Mouse (Mus musculus): ENCODE measurements at regions not wholly inside any gene's neighbourhood (a gene's known extent, or its start where the extent isn't known, plus 50 kb on each side); places are given as distances from the start of the nearest gene placed in this dataset.

DNA sequence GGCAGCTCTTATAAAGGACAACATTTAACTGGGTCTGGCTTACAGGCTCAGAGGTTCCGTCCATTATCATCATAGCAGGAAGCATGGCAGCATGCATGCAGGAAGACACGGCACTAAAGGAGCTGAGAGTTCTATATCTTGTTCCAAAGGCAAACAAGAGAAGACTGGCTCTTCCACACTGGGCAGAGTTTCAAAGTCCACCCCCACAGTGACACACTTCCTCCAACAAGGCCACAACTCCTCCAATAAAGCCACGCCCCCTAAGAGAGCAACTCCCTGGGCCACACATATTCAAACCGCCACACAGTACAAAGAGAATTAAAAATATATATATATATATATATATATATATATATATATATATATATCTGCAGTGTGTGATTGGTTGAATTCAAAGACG, 105.8 kb upstream of the Spata13 start:
- Histone ChIP-seq H3K4me3 (no peak overlapping the region), H3K27ac (no peak overlapping the region)
- no peak for DNase-seq (ENCODE audit: extremely low spot score in 1 of 2, low spot score in 2 of 2)
- TF ChIP-seq CTCF (IDR thresholded peaks at IDR 0.05): no peak
- intact Hi-C loops (cut with DNase I): loop anchor here (5.0 kb wide), 2 partner anchors 104 to 244 kb away; partner anchors contain the start of gene Spata13

GRCm38 (mm10) chr14:60528520-60528919, 105.3 kb upstream of the Spata13 start:
- Histone ChIP-seq H3K4me3 (no peak overlapping the region), H3K27ac (no peak overlapping the region)
- DNase-seq (ENCODE audit: extremely low spot score in 1 of 2, low spot score in 2 of 2): no peak
- no peak for TF ChIP-seq CTCF (IDR thresholded peaks at IDR 0.05)
- intact Hi-C loops (cut with DNase I): loop anchor here (5.0 kb wide), 2 partner anchors 104 to 244 kb away; partner anchors contain the start of gene Spata13

DNA sequence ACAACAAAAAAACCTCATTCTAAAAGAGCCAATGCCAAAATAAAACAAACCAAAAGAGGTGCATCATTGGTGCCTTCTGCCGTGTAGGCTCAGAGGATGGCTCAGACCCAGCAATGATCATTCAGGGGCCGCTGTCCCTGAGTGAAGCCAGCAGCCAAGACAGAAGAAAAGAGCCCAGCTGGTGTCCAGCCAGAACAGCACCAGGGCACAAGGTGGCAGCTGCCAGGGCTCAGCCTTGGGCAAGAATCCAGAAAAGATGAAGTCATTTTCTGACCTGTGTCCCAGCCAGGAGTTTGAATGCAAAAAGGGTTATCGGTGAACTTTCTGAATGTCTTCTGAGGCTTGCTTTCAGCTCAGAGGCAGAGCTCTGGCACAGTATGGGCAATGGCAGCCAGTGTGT, 104.8 kb upstream of the Spata13 start:
- no peak for DNase-seq (ENCODE audit: extremely low spot score in 1 of 2, low spot score in 2 of 2)
- intact Hi-C loops (cut with DNase I): loop anchor here (5.0 kb wide), 2 partner anchors 103 to 243 kb away; partner anchors contain the start of gene Spata13
- TF ChIP-seq CTCF (IDR thresholded peaks at IDR 0.05): no peak
- H3K27ac ChIP-seq: no peak overlapping the region
- H3K4me3 ChIP-seq: no peak overlapping the region

GRCm38 (mm10) chr14:60529646-60530347, 104.0 kb upstream of the Spata13 start:
- TF ChIP-seq CTCF (IDR thresholded peaks at IDR 0.05): no peak; the same call in 1 of the 2 replicates
- Histone ChIP-seq H3K4me3 (no peak overlapping the region), H3K27ac (no peak overlapping the region)
- no peak for DNase-seq (ENCODE audit: extremely low spot score in 1 of 2, low spot score in 2 of 2)
- intact Hi-C loops (cut with DNase I): loop anchor here (5.0 kb wide), 2 partner anchors 103 to 243 kb away; partner anchors contain the start of gene Spata13

GRCm38 (mm10) chr14:60530348-60530711, 103.5 kb upstream of the Spata13 start:
- DNase-seq (ENCODE audit: extremely low spot score in 1 of 2, low spot score in 2 of 2): no peak
- intact Hi-C loops (cut with DNase I): no loop called here
- Histone ChIP-seq H3K27ac (no peak overlapping the region), H3K4me3 (no peak overlapping the region)
- TF ChIP-seq CTCF (IDR thresholded peaks at IDR 0.05): no peak

GRCm38 (mm10) chr14:60530973-60531372, 102.8 kb upstream of the Spata13 start:
- no peak for DNase-seq (ENCODE audit: extremely low spot score in 1 of 2, low spot score in 2 of 2)
- intact Hi-C loops (cut with DNase I): no loop called here
- Histone ChIP-seq H3K27ac (no peak overlapping the region), H3K4me3 (no peak overlapping the region)
- TF ChIP-seq CTCF (IDR thresholded peaks at IDR 0.05): no peak

GRCm38 (mm10) chr14:60531766-60532165, 102.0 kb upstream of the Spata13 start:
- intact Hi-C loops (cut with DNase I): no loop called here
- no peak for DNase-seq (ENCODE audit: extremely low spot score in 1 of 2, low spot score in 2 of 2)
- no peak overlapping the region for H3K4me3 ChIP-seq
- no peak overlapping the region for H3K27ac ChIP-seq
- TF ChIP-seq CTCF (IDR thresholded peaks at IDR 0.05): peak; percentile 17

GRCm38 (mm10) chr14:60533452-60534224, 100.2 kb upstream of the Spata13 start:
- no peak for TF ChIP-seq CTCF (IDR thresholded peaks at IDR 0.05)
- Histone ChIP-seq H3K4me3 (no peak overlapping the region), H3K27ac (no peak overlapping the region)
- intact Hi-C loops (cut with DNase I): no loop called here
- no peak for DNase-seq (ENCODE audit: extremely low spot score in 1 of 2, low spot score in 2 of 2)

DNA sequence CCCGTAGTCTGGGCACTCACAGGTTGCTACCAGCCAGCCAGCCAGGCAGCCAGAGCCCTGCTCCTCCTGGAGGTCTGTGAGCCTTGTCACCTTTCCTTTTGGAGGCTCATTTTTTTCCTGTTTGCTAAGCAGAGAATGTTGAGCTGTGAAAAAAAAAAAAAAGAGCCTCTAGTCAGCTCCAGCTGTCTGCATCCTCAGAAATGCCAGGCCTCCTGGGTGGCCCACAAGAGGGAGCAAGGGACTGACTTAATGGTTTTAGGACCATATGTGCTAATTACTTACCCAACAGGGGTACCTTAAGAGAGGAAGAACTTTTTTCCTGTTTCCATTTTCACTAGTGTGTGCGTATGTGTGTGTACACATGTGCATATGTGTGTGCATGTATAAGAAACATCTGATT, 94.8 kb upstream of the Spata13 start:
- intact Hi-C loops (cut with DNase I): no loop called here
- peak; percentile 42 for TF ChIP-seq CTCF (IDR thresholded peaks at IDR 0.05)
- Histone ChIP-seq H3K27ac (no peak overlapping the region), H3K4me3 (no peak overlapping the region)
- no peak for DNase-seq (ENCODE audit: extremely low spot score in 1 of 2, low spot score in 2 of 2)

DNA sequence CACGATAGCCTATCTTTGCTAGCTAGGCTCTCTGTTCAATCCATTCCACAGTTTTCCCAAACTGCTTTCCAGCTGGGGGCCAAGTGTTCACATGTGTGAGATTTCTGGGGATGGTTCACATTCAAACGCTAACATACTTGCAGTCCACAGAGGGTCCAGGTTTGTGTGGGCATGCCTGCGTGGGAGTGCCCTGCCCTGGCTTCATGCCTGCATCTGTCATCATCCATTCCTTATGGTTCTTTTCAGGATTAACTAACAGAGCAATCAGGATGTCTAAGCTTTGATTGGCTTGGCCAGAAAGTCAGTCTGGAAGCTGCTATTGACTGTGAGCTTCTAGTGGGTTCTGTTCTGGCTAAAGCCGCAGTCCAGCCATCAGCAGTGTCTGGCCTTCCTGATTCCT, 93.7 kb upstream of the Spata13 start:
- H3K27ac ChIP-seq: no peak overlapping the region

GRCm38 (mm10) chr14:60541596-60541995, 92.2 kb upstream of the Spata13 start:
- intact Hi-C loops (cut with DNase I): no loop called here
- no peak overlapping the region for H3K27ac ChIP-seq
- H3K4me3 ChIP-seq: no peak overlapping the region
- no peak for TF ChIP-seq CTCF (IDR thresholded peaks at IDR 0.05)
- DNase-seq (ENCODE audit: extremely low spot score in 1 of 2, low spot score in 2 of 2): no peak

More for the DNA sequence above, 93.7 kb upstream of the Spata13 start:
- no peak for TF ChIP-seq CTCF (IDR thresholded peaks at IDR 0.05)
- DNase-seq (ENCODE audit: extremely low spot score in 1 of 2, low spot score in 2 of 2): no peak
- intact Hi-C loops (cut with DNase I): no loop called here
- no peak overlapping the region for H3K4me3 ChIP-seq

GRCm38 (mm10) chr14:60544767-60545166, 89.0 kb upstream of the Spata13 start:
- no peak for DNase-seq (ENCODE audit: extremely low spot score in 1 of 2, low spot score in 2 of 2)

More at GRCm38 (mm10) chr14:60544767-60545166, 89.0 kb upstream of the Spata13 start:
- intact Hi-C loops (cut with DNase I): no loop called here
- no peak overlapping the region for H3K4me3 ChIP-seq
- H3K27ac ChIP-seq: no peak overlapping the region
- TF ChIP-seq CTCF (IDR thresholded peaks at IDR 0.05): no peak
